Mouse (Mus musculus) ES-Bruce4 (cell line): ENCODE data around the gene Ubap1l. TPM values are rescaled to one million over a fixed set of nuclear protein-coding genes. Genes with fewer than 3 reads are reported as not detected.

Experiments used
- H3K27ac ChIP-seq: 2 replicates; pipeline ENCODE4 v1.5.1; 2012; ENCODE audit warnings: low read length, inconsistent platforms; ENCODE audit not compliant: insufficient read depth
- H3K27me3 ChIP-seq: 2 replicates; pipeline ENCODE4 v1.6.1; 2012; ENCODE audit warnings: mild to moderate bottlenecking, low read length, inconsistent platforms; ENCODE audit not compliant: control insufficient read depth, poor library complexity, insufficient read depth, severe bottlenecking
- H3K36me3 ChIP-seq: 2 replicates; pipeline ENCODE4 v1.6.1; 2012; ENCODE audit warnings: inconsistent platforms, mild to moderate bottlenecking, low read length, moderate library complexity; ENCODE audit not compliant: control insufficient read depth, poor library complexity, insufficient read depth, severe bottlenecking
- H3K4me1 ChIP-seq: one replicate; pipeline ENCODE4 v1.8.1; 2011; ENCODE audit warnings: low read length; ENCODE audit not compliant: control insufficient read depth, insufficient read depth
- H3K4me3 ChIP-seq: 2 replicates; pipeline ENCODE4 v1.5.1; 2011; ENCODE audit warnings: low read depth, mild to moderate bottlenecking, low read length
- H3K9ac ChIP-seq: 2 replicates; pipeline ENCODE4 v1.6.1; 2012; ENCODE audit warnings: low read depth, mild to moderate bottlenecking, inconsistent platforms; ENCODE audit not compliant: poor library complexity, severe bottlenecking
- H3K9me3 ChIP-seq: replicated peaks from 2 replicates; pipeline ENCODE4 v1.6.1; 2012; ENCODE audit warnings: mild to moderate bottlenecking, low read length, inconsistent platforms; ENCODE audit not compliant: control insufficient read depth, poor library complexity, insufficient read depth, severe bottlenecking
- CTCF ChIP-seq: IDR thresholded peaks from one replicate; pipeline ENCODE4 v1.8.1; 2011; ENCODE audit warnings: low read depth, low read length
- EP300 ChIP-seq: IDR thresholded peaks from 2 replicates; pipeline ENCODE4 v1.6.1; 2011; ENCODE audit warnings: low read depth, low read length; ENCODE audit not compliant: insufficient read depth
- POLR2A ChIP-seq: IDR thresholded peaks from one replicate; pipeline ENCODE4 v1.8.1; 2011; ENCODE audit warnings: low read length; ENCODE audit not compliant: insufficient read depth
- polyA plus RNA-seq: library from polyadenylated mRNA; stranded (reverse); fragments of >200 nt; gene quantifications from 2 replicates; pipeline ENCODE4 v1.2.4, GENCODE M21; 2011; ENCODE audit warnings: low read depth; ENCODE audit not compliant: missing spikeins, insufficient read depth, insufficient read length

The Ubap1l gene
- polyA plus RNA-seq, 1 experiment: 1.5 TPM

- peak overlapping the region; percentile 89 for H3K9ac ChIP-seq
- no peak overlapping the region; the same call in 1 of the 2 replicates for H3K27ac ChIP-seq
- H3K4me1 ChIP-seq: peaks cover 1% of the 10 kb centered on the region
- H3K27me3 ChIP-seq: no peaks in the 10 kb centered on the region
- H3K4me3 ChIP-seq: peak overlapping the region; percentile 70
- no peak for TF ChIP-seq CTCF
- TF ChIP-seq EP300: no peak
- no peak for TF ChIP-seq POLR2A
- peaks cover 5% of the 10 kb centered on the region for H3K9me3 ChIP-seq
- H3K36me3 ChIP-seq: no peaks in the 10 kb centered on the region
Observed at GRCm38 (mm10) chr9:65346476-65347111, 14.2 kb upstream of the Ubap1l start.

GRCm38 (mm10) chr9:65347112-65347850, 13.6 kb upstream of the Ubap1l start:
- peaks cover 5% of the 10 kb centered on the region for H3K9me3 ChIP-seq
- no peak for TF ChIP-seq CTCF
- TF ChIP-seq EP300: no peak
- no peak overlapping the region; the same call in 1 of the 2 replicates for H3K27ac ChIP-seq
- no peaks in the 10 kb centered on the region for H3K36me3 ChIP-seq
- no peaks in the 10 kb centered on the region for H3K27me3 ChIP-seq
- peaks cover 1% of the 10 kb centered on the region for H3K4me1 ChIP-seq
- peak overlapping the region; percentile 89 for H3K9ac ChIP-seq
- peak overlapping the region; percentile 70 for H3K4me3 ChIP-seq

- TF ChIP-seq EP300 (no peak), POLR2A (no peak), CTCF (no peak)
- Histone ChIP-seq H3K36me3 (peaks cover 26% of the 10 kb centered on the region), H3K4me1 (no peaks in the 10 kb centered on the region), H3K9me3 (no peaks in the 10 kb centered on the region), H3K27me3 (no peaks in the 10 kb centered on the region), H3K9ac (no peak overlapping the region), H3K4me3 (no peak overlapping the region), H3K27ac (no peak overlapping the region)
Observed at GRCm38 (mm10) chr9:65353251-65353650, 7.6 kb upstream of the Ubap1l start.

GRCm38 (mm10) chr9:65356561-65356960, 4.3 kb upstream of the Ubap1l start:
- TF ChIP-seq CTCF (no peak), POLR2A (no peak), EP300 (no peak)
- Histone ChIP-seq H3K27me3 (no peaks in the 10 kb centered on the region), H3K4me1 (no peaks in the 10 kb centered on the region), H3K9ac (no peak overlapping the region), H3K4me3 (no peak overlapping the region), H3K27ac (no peak overlapping the region), H3K9me3 (no peaks in the 10 kb centered on the region), H3K36me3 (peaks cover 44% of the 10 kb centered on the region)

- Histone ChIP-seq H3K36me3 (peaks cover 45% of the 10 kb centered on the region), H3K4me3 (no peak overlapping the region), H3K27ac (no peak overlapping the region), H3K27me3 (no peaks in the 10 kb centered on the region), H3K4me1 (no peaks in the 10 kb centered on the region), H3K9me3 (no peaks in the 10 kb centered on the region), H3K9ac (no peak overlapping the region)
- TF ChIP-seq CTCF (no peak), POLR2A (no peak), EP300 (no peak)
Observed at GRCm38 (mm10) chr9:65356971-65357370, 3.9 kb upstream of the Ubap1l start.

- H3K9me3 ChIP-seq: no peaks in the 10 kb centered on the region
- no peaks in the 10 kb centered on the region for H3K27me3 ChIP-seq
- peaks cover 50% of the 10 kb centered on the region for H3K36me3 ChIP-seq
- no peak overlapping the region for H3K4me3 ChIP-seq
- no peak overlapping the region for H3K27ac ChIP-seq
- H3K9ac ChIP-seq: no peak overlapping the region
- TF ChIP-seq POLR2A (no peak), EP300 (no peak), CTCF (no peak)
- H3K4me1 ChIP-seq: no peaks in the 10 kb centered on the region
Observed at GRCm38 (mm10) chr9:65358956-65359480, 1.8 kb upstream of the Ubap1l start.
